Mouse (Mus musculus): ENCODE measurements around the gene Tap2. TPM values are rescaled to one million over a fixed set of nuclear protein-coding genes. Genes with fewer than 3 reads are reported as not detected.
"Not testable (repeated sequence)": the region's sequence is repeated elsewhere in the genome, so short reads cannot be mapped to it uniquely, and the experiment has no call there.

Tap2 gene
- total RNA-seq, 4 experiments from 2014 or later = 5.1 to 7.6 (median 6.7) TPM

DNA sequence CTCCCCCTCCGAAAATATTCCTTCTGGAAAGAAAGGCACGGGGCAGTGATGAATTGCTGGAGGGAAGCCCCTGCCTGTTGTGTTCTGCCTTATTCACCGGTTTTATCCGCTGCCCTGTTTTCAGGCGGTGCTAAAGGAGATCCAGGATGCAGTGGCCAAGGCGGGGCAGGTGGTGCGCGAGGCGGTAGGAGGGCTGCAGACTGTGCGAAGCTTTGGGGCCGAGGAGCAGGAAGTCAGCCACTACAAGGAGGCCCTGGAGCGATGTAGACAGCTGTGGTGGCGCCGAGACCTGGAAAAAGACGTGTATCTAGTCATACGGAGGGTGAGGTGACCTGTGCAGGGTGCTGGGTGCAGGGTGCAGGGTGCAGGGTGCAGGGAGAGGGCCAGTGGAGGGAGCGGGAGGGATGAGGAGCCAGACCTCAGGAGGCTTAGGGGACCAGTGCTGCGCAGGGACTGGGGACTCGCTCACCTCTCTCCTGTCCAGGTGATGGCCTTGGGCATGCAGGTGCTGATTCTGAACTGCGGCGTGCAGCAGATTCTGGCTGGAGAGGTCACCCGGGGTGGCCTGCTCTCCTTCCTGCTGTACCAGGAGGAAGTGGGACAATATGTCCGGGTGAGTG is 8.5 kb downstream of the Tap2 start:
- DNase-seq (ENCODE audit: low spot score in 2 of 2) = no peak

DNA sequence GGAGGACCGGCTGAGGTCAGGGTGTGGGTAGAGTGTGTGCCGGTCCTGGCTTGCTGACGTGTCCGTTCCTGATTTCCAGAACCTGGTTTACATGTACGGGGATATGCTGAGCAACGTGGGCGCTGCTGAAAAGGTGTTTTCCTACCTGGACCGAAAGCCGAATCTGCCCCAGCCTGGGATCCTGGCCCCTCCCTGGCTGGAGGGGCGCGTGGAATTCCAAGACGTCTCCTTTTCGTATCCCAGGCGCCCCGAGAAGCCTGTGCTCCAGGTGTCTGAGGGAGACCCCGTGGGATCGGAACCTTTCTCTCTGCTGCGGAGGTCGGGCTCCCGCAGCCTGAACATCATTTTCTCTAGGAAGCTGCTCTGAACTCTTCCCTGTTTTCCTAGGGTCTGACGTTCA is 10.6 kb downstream of the Tap2 start:
- DNase-seq (ENCODE audit: low spot score in 2 of 2) = no peak

- no peak for DNase-seq (ENCODE audit: low spot score in 2 of 2)
Measured at GRCm38 (mm10) chr17:34215176-34215575, 11.8 kb downstream of the Tap2 start.

- DNase-seq (ENCODE audit: low spot score in 2 of 2) = no peak
Measured at GRCm38 (mm10) chr17:34217216-34217928, 14.0 kb downstream of the Tap2 start.

- DNase-seq (ENCODE audit: low spot score in 2 of 2) = no peak
Measured at GRCm38 (mm10) chr17:34217986-34218385, 14.7 kb downstream of the Tap2 start.

GRCm38 (mm10) chr17:34218675-34219074 is 15.3 kb downstream of the Tap2 start:
- DNase-seq (ENCODE audit: low spot score in 2 of 2) = peak; percentile 79 to 86

DNA sequence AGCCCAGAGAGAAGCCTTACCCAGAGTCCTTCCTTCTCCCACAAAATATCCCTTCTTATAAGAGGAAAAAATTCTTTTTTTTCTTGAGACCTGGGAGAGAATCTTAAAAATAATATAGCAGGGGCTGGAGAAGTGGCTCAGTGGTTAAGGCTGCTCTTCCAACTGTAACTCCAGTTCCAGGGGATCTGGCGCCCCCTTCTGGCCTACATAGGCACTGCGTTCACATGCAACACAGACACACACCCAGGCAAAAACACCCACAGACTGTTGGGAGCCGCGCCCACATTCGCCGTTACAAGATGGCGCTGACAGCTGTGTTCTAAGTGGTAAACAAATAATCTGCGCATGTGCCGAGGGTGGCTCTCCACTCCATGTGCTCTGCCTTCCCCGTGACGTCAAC is 15.8 kb downstream of the Tap2 start:
- peak; percentile 46 to 48 for DNase-seq (ENCODE audit: low spot score in 2 of 2)

GRCm38 (mm10) chr17:34219801-34220200 is 16.5 kb downstream of the Tap2 start:
- DNase-seq (ENCODE audit: low spot score in 2 of 2) = not testable (repeated sequence)

DNA sequence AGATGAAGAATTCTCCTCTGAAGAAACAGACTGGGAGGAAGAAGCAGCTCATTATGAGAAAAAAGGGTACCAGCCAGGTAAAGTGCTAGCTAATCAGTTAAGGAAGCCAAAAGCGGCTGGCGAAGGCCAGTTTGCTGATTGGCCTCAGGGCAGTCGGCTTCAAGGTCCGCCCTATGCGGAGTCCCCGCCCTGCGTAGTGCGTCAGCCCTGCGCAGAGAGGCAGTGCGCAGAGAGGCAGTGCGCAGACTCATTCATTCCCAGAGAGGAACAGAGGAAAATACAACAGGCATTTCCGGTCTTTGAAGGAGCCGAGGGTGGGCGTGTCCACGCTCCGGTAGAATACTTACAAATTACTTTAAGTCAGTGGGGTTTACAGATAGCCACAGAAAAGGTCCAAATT is 17.1 kb downstream of the Tap2 start:
- not testable (repeated sequence) for DNase-seq (ENCODE audit: low spot score in 2 of 2)

DNA sequence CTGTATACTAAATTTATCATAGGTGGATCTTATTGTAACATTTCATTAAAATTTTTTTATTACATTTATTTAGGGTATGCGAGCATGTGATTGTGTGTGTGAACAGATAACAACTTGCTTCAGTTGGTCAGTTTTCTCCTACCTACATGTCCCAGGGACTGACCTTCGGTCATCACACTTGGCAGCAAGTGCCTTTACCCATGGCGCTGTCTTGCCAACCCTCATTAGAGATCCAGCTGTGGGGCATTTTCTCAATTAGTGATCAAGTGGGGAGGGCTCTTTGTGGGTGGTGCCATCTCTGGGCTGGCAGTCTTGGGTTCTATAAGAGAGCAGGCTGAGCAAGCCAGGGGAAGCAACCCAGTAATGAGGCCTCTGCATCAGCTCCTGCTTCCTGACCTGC is 21.5 kb downstream of the Tap2 start:
- no peak for DNase-seq (ENCODE audit: low spot score in 2 of 2)

- DNase-seq (ENCODE audit: low spot score in 2 of 2) = no peak
Measured at GRCm38 (mm10) chr17:34225426-34225825, 22.1 kb downstream of the Tap2 start.

DNA sequence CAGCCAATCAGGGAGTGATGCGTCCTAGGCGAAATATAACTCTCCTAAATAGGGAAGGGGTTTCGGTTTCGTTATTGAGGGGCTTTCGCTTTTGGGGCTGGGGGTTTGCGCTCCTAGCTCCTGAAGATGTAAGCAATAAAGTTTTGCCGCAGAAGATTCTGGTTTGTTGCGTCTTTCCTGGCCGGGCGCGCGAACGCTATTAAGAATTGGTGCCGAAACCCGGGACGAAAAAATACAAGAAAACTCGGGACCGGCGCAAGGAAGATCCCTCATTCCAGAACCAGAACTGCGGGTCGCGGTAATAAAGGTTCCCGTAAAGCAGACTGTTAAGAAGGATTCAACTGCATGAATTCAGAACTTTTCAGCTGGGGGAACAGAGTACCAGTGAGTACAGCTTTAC is 22.6 kb downstream of the Tap2 start:
- DNase-seq (ENCODE audit: low spot score in 2 of 2) = not testable (repeated sequence)

- DNase-seq (ENCODE audit: low spot score in 2 of 2) = peak in 1 of 2 experiments; percentile 23
Measured at GRCm38 (mm10) chr17:34230971-34231370, 27.6 kb downstream of the Tap2 start.

DNA sequence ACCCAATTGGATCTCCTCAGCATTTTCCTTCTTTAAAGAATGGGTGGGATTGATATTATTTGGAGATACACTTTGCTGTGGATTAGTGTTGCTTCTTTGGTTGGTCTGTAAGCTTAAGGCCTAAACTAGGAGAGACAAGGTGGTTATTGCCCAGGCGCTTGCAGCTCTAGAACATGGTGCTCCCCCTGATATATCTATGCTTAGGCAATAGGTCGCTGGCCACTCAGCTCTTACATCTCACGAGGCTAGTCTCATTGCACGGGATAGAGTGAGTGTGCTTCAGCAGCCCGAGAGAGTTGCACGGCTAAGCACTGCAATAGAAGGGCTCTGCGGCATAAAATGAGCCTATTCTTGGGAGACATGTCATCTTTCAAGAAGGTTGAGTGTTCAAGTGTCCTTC is 28.7 kb downstream of the Tap2 start:
- not testable (repeated sequence) for DNase-seq (ENCODE audit: low spot score in 2 of 2)

GRCm38 (mm10) chr17:34234926-34235325 is 31.6 kb downstream of the Tap2 start:
- DNase-seq (ENCODE audit: low spot score in 2 of 2) = peak; percentile 63 to 67

GRCm38 (mm10) chr17:34236691-34237090 is 33.4 kb downstream of the Tap2 start:
- DNase-seq (ENCODE audit: low spot score in 2 of 2) = no peak

- DNase-seq (ENCODE audit: low spot score in 2 of 2) = no peak
Measured at GRCm38 (mm10) chr17:34237741-34238140, 34.4 kb downstream of the Tap2 start.

- DNase-seq (ENCODE audit: low spot score in 2 of 2) = no peak
Measured at GRCm38 (mm10) chr17:34238706-34239105, 35.4 kb downstream of the Tap2 start, which contains the start of gene H2-Ob. Gene H2-Ob (plus strand): TSS chr17:34238903.

- no peak for DNase-seq (ENCODE audit: low spot score in 2 of 2)
Measured at GRCm38 (mm10) chr17:34239601-34240041, 36.3 kb downstream of the Tap2 start.

DNA sequence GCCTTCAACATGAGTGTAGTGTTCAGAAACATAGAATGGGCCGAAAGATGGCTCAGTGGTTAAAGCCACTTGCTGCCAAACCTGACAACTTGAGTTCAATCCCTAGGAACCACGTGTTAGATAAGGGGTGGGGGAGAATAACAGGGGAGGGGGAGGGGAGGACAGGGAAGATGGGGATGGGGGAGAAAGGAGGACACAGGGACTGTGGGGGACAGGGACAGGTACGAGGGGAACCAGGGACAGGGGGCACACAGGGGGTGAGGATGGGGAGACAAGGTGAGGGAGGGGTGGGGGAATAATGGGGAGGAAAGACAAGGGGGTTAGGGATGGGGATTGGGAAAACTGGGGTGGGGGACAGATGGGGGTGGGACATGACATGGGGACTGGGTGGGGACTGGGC is 37.0 kb downstream of the Tap2 start:
- DNase-seq (ENCODE audit: low spot score in 2 of 2) = no peak

DNA sequence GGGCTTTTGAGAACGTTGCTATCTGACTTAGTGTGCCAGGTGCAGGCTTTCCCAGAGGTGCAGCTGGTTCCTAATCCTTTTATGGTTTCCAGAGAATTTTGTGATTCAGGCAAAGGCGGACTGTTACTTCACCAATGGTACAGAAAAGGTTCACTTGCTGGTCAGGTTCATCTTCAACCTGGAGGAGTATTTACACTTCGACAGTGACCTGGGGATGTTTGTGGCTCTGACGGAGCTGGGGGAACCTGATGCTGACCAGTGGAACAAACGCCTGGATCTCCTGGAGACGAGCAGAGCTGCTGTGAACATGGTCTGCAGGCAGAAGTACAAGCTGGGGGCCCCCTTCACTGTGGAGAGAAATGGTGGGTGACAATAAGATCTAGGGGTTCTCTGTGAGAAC is 37.6 kb downstream of the Tap2 start:
- DNase-seq (ENCODE audit: low spot score in 2 of 2) = no peak

DNA sequence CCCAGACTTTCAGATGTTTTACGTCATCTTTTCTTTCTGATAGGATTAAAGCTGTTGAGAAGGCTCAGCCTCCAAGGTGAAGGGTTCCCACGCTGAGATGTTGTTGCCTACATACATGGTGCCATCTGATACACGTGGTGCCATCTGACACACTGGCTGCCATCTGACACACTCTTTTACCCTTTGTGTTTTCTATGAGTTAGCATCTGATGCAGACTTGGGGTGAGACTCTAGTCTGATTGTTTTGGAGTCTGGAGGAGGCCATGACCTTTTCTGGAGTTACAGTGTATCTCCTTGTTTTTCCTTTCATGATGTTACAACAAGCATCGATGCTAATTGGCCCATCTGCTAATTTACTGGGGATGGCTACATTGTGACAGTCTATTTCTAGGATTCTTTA is 41.3 kb downstream of the Tap2 start:
- no peak for DNase-seq (ENCODE audit: low spot score in 2 of 2)

DNA sequence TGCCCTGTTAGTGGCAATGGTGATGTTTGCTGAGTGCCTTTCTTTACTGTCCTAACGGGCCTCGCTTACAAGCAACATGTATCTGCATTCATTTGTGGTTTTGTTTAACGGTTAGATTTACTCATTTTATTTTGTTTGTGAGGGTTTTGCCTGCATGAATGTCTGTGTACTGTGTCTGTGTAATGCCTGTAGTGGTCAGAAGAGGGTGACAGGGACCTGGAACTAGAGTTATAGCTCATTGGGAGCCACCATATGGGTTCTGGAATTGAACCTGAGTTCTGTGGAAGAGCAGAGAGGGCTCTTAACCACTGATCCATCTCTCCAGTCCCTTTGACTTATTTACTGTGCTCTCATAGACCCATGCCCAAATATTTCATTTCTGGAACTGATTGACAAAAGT is 43.7 kb downstream of the Tap2 start:
- no peak for DNase-seq (ENCODE audit: low spot score in 2 of 2)
